8 mouse cellular contexts compared by ENCODE assay signal in the genomic region with DNA sequence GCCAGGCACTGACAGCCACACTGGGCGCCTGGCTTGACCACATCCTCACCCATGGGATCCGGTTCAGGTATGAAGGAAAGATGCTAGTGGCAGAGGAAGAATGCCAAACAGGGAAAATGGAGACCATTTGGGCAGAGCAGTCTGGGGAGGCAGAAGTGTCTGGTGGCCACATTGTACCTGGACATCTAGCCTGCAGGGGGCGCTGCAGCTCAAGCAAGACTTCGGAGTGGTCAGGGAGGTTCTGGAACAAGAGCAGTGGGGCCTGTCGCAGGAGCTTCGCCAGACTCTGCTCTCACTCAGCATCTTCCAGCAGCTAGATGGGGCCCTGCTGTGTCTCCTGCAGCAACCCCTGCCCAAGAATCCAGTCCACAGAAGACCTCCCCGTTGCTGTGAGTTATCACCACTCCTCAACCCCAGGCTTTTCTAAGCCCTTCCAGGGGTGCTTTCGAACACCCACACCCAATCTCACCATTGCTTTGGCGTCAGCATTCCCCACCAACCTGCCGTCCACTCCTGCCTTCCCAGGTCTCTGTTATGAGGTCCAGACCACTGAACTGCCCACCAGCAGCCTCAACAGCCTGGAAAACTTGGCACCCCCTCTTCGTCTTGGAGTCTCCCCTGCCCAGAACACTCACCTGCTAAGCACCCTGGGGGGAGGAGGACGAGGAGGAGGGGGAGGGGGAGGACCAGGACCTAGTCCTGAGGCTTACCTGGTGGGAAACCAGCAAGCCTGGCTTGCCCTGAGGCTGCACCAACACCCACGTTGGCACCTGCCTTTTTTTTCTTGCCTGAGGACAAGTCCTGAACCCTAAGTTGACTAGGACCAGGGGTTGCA. TPM values are rescaled to one million over a fixed set of nuclear protein-coding genes. Genes with fewer than 3 reads are reported as not detected.
DNase-seq lines count a peak whose midpoint lies in the region; ATAC-seq lines count a peak whose summit lies in the region.

No protein-coding gene starts in this region.

- peak overlapping the region; percentile 72; the same call in 1 of the 2 replicates for H3K27ac ChIP-seq in forebrain, embryonic 16.5 days (ENCODE audit: low read length)
- peak overlapping the region; percentile 86; the same call in 1 of the 2 replicates for H3K27ac ChIP-seq in hindbrain, embryonic 15.5 days (replicated peaks)
- H3K27ac ChIP-seq in limb, embryonic 10.5 days, result peak overlapping the region; percentile 96
- H3K27ac ChIP-seq in midbrain, embryonic 10.5 days (replicated peaks), result peak overlapping the region; percentile 88

- no peaks in the 10 kb centered on the region for H3K36me3 ChIP-seq in forebrain, embryonic 16.5 days (ENCODE audit: control insufficient read depth, insufficient read depth)
- peaks cover 2% of the 10 kb centered on the region; the same call in 1 of the 2 replicates for H3K36me3 ChIP-seq in hindbrain, embryonic 15.5 days
- peaks cover 18% of the 10 kb centered on the region for H3K36me3 ChIP-seq in limb, embryonic 10.5 days
- peaks cover 29% of the 10 kb centered on the region for H3K36me3 ChIP-seq in midbrain, embryonic 10.5 days

- no peak for ATAC-seq in forebrain, embryonic 16.5 days
- 0 out of 2 replicates have a peak, but pooled peaks have one; percentile 7 for ATAC-seq in hindbrain, embryonic 15.5 days (ENCODE audit: low FRiP score, low read depth)

- DNase-seq in ovary, postnatal 14 days (ENCODE audit: low spot score), result peak; percentile 76
- no peak for DNase-seq in ovary, postnatal 10 days (ENCODE audit: low spot score)
- peak; percentile 68 to 74 for DNase-seq in cerebellum, adult 18-20 months
- peak; percentile 90 for DNase-seq in limb, embryonic 10.5 days (ENCODE audit: low spot score)
- peak; percentile 83 for DNase-seq in midbrain, embryonic 10.5 days (ENCODE audit: low spot score)
- peak; percentile 90 to 97 for DNase-seq in spleen, postnatal 4 days (ENCODE audit: low spot score in 2 of 2)

- WGBS in forebrain, embryonic 16.5 days, result 32% methylated on average over 12 of the region's 13 CpGs
- 34% methylated on average over 13 of the region's 13 CpGs for WGBS in hindbrain, embryonic 15.5 days
- WGBS in limb, embryonic 10.5 days, result 36% methylated on average over 13 of the region's 13 CpGs
- WGBS in midbrain, embryonic 10.5 days, result 36% methylated on average over 13 of the region's 13 CpGs

- peak overlapping the region; percentile 96 for H3K4me3 ChIP-seq in forebrain, embryonic 16.5 days (replicated peaks; ENCODE audit: low read length)
- peak overlapping the region; percentile 81 for H3K4me3 ChIP-seq in hindbrain, embryonic 15.5 days
- peak overlapping the region; percentile 95 for H3K4me3 ChIP-seq in limb, embryonic 10.5 days
- peak overlapping the region; percentile 77 for H3K4me3 ChIP-seq in midbrain, embryonic 10.5 days

- H3K9ac ChIP-seq in forebrain, embryonic 16.5 days (replicated peaks; ENCODE audit: low read depth, low read length), result peak overlapping the region; percentile 93; the same call in 1 of the 2 replicates
- H3K9ac ChIP-seq in hindbrain, embryonic 15.5 days, result peak overlapping the region; percentile 83

- H3K27me3 ChIP-seq in forebrain, embryonic 16.5 days (replicated peaks; ENCODE audit: control insufficient read depth, insufficient read depth, low read length), result no peaks in the 10 kb centered on the region
- no peaks in the 10 kb centered on the region for H3K27me3 ChIP-seq in hindbrain, embryonic 15.5 days
- H3K27me3 ChIP-seq in limb, embryonic 10.5 days (ENCODE audit: low read depth, poor library complexity, severe bottlenecking), result peaks cover 9% of the 10 kb centered on the region
- peaks cover 10% of the 10 kb centered on the region for H3K27me3 ChIP-seq in midbrain, embryonic 10.5 days (ENCODE audit: low read depth, poor library complexity, severe bottlenecking)

- no peaks in the 10 kb centered on the region for H3K9me3 ChIP-seq in forebrain, embryonic 16.5 days (ENCODE audit: control insufficient read depth, low read length)
- H3K9me3 ChIP-seq in hindbrain, embryonic 15.5 days, result no peaks in the 10 kb centered on the region
- no peaks in the 10 kb centered on the region for H3K9me3 ChIP-seq in limb, embryonic 10.5 days (replicated peaks)
- H3K9me3 ChIP-seq in midbrain, embryonic 10.5 days (replicated peaks), result no peaks in the 10 kb centered on the region

- peak overlapping the region; percentile 96 for H3K4me2 ChIP-seq in forebrain, embryonic 16.5 days (ENCODE audit: low read length)
- H3K4me2 ChIP-seq in hindbrain, embryonic 15.5 days, result peak overlapping the region; percentile 94

- peaks cover 28% of the 10 kb centered on the region for H3K4me1 ChIP-seq in forebrain, embryonic 16.5 days (replicated peaks; ENCODE audit: control insufficient read depth, insufficient read depth, low read length)
- H3K4me1 ChIP-seq in hindbrain, embryonic 15.5 days (replicated peaks), result peaks cover 36% of the 10 kb centered on the region
- H3K4me1 ChIP-seq in limb, embryonic 10.5 days, result peaks cover 32% of the 10 kb centered on the region
- H3K4me1 ChIP-seq in midbrain, embryonic 10.5 days, result peaks cover 35% of the 10 kb centered on the region

RNA-seq across cellular contexts. Expression of a gene that starts 1.1 kb away (rescaled TPM):
- polyA plus RNA-seq in forebrain, embryonic 16.5 days (2015; fragmentation: Nextera tagmentation; extraction: Ambion mirVana), result 109 and 122 TPM in 2 replicates
- polyA plus RNA-seq in hindbrain, embryonic 15.5 days (2015; fragmentation: Nextera tagmentation; extraction: Ambion mirVana), result 113 and 124 TPM in 2 replicates
- polyA plus RNA-seq in limb, embryonic 10.5 days (2016; fragmentation: Nextera tagmentation; extraction: Ambion mirVana), result 150 and 163 TPM in 2 replicates
- polyA plus RNA-seq in midbrain, embryonic 10.5 days (2016; fragmentation: Nextera tagmentation; extraction: Ambion mirVana), result 148 and 153 TPM in 2 replicates

RNA-seq across cellular contexts. Expression of a gene that starts 6.4 kb away (rescaled TPM):
- polyA plus RNA-seq in forebrain, embryonic 16.5 days (2015; fragmentation: Nextera tagmentation; extraction: Ambion mirVana), result 4.1 and 4.9 TPM in 2 replicates
- polyA plus RNA-seq in hindbrain, embryonic 15.5 days (2015; fragmentation: Nextera tagmentation; extraction: Ambion mirVana), result 5.5 and 6.0 TPM in 2 replicates
- polyA plus RNA-seq in limb, embryonic 10.5 days (2016; fragmentation: Nextera tagmentation; extraction: Ambion mirVana), result 2.1 and 2.8 TPM in 2 replicates
- polyA plus RNA-seq in midbrain, embryonic 10.5 days (2016; fragmentation: Nextera tagmentation; extraction: Ambion mirVana), result 2.4 and 3.1 TPM in 2 replicates

RNA-seq across cellular contexts. Expression of a gene that starts 6.4 kb away (rescaled TPM):
- polyA plus RNA-seq in forebrain, embryonic 16.5 days (2015; fragmentation: Nextera tagmentation; extraction: Ambion mirVana), result 3.2 and 4.3 TPM in 2 replicates
- polyA plus RNA-seq in hindbrain, embryonic 15.5 days (2015; fragmentation: Nextera tagmentation; extraction: Ambion mirVana), result 5.9 and 6.8 TPM in 2 replicates
- 1.7 and 3.8 TPM in 2 replicates for polyA plus RNA-seq in limb, embryonic 10.5 days (2016; fragmentation: Nextera tagmentation; extraction: Ambion mirVana)
- polyA plus RNA-seq in midbrain, embryonic 10.5 days (2016; fragmentation: Nextera tagmentation; extraction: Ambion mirVana), result 2.0 and 3.1 TPM in 2 replicates

RNA-seq across cellular contexts. Expression of a gene that starts 7.5 kb away (rescaled TPM):
- 21.8 and 22.6 TPM in 2 replicates for polyA plus RNA-seq in forebrain, embryonic 16.5 days (2015; fragmentation: Nextera tagmentation; extraction: Ambion mirVana)
- 22.8 and 27.2 TPM in 2 replicates for polyA plus RNA-seq in hindbrain, embryonic 15.5 days (2015; fragmentation: Nextera tagmentation; extraction: Ambion mirVana)
- polyA plus RNA-seq in limb, embryonic 10.5 days (2016; fragmentation: Nextera tagmentation; extraction: Ambion mirVana), result 45.3 and 53.8 TPM in 2 replicates
- 31.8 and 33.7 TPM in 2 replicates for polyA plus RNA-seq in midbrain, embryonic 10.5 days (2016; fragmentation: Nextera tagmentation; extraction: Ambion mirVana)

RNA-seq across cellular contexts. Expression of a gene that starts 13.6 kb away (rescaled TPM):
- polyA plus RNA-seq in forebrain, embryonic 16.5 days (2015; fragmentation: Nextera tagmentation; extraction: Ambion mirVana), result 209 and 228 TPM in 2 replicates
- 155 and 161 TPM in 2 replicates for polyA plus RNA-seq in hindbrain, embryonic 15.5 days (2015; fragmentation: Nextera tagmentation; extraction: Ambion mirVana)
- polyA plus RNA-seq in limb, embryonic 10.5 days (2016; fragmentation: Nextera tagmentation; extraction: Ambion mirVana), result 136 and 188 TPM in 2 replicates
- 138 and 180 TPM in 2 replicates for polyA plus RNA-seq in midbrain, embryonic 10.5 days (2016; fragmentation: Nextera tagmentation; extraction: Ambion mirVana)
